Mouse (Mus musculus) heart, adult 2 months (tissue): ENCODE results near the gene Insrr. TPM values are rescaled to one million over a fixed set of nuclear protein-coding genes. Genes with fewer than 3 reads are reported as not detected.

Source experiments
- DNase-seq, 2 experiments: peaks; one replicate each; pipeline ENCODE4 v3.0.0; 2021
- H3K27ac ChIP-seq: fragments of 200-600 bp; 2 replicates; pipeline ENCODE4 v1.8.1; 2022
- H3K27me3 ChIP-seq: fragments of 200-500 bp; 2 replicates; pipeline ENCODE4 v1.6.1; 2012; ENCODE audit warnings: mild to moderate bottlenecking, low read length, inconsistent platforms, mixed read lengths; ENCODE audit not compliant: control insufficient read depth, insufficient read depth
- H3K36me3 ChIP-seq: fragments of 200-500 bp; 2 replicates; pipeline ENCODE4 v1.6.1; 2012; ENCODE audit warnings: low read length, inconsistent platforms; ENCODE audit not compliant: control insufficient read depth, insufficient read depth
- H3K4me1 ChIP-seq: fragments of 200-500 bp; 2 replicates; pipeline ENCODE4 v1.6.1; 2011; ENCODE audit warnings: low read length; ENCODE audit not compliant: control insufficient read depth, insufficient read depth
- H3K4me3 ChIP-seq: fragments of 200-600 bp; 2 replicates; pipeline ENCODE4 v1.8.1; 2022
- H3K79me2 ChIP-seq: fragments of 200-500 bp; replicated peaks from 2 replicates; pipeline ENCODE4 v1.6.1; 2012; ENCODE audit warnings: mild to moderate bottlenecking, inconsistent platforms, low read length, moderate library complexity, mixed read lengths; ENCODE audit not compliant: control insufficient read depth, insufficient read depth
- H3K9ac ChIP-seq: fragments of 200-500 bp; 2 replicates; pipeline ENCODE4 v1.6.1; 2012; ENCODE audit warnings: low read depth, mild to moderate bottlenecking, control low read depth, inconsistent platforms, low read length, mixed read lengths
- CTCF ChIP-seq: fragments of 200-600 bp; IDR thresholded peaks from 2 replicates; pipeline ENCODE4 v1.8.1; 2022; ENCODE audit warnings: antibody characterized with exemption, mild to moderate bottlenecking, moderate library complexity
- EP300 ChIP-seq: fragments of 200-500 bp; IDR thresholded peaks from 2 replicates; pipeline ENCODE4 v1.6.1; 2011; ENCODE audit warnings: low read depth, low read length, control low read depth; ENCODE audit not compliant: insufficient read depth
- POLR2A ChIP-seq: fragments of 200-500 bp; IDR thresholded peaks from 2 replicates; pipeline ENCODE4 v1.6.1; 2011; ENCODE audit warnings: mild to moderate bottlenecking, low read depth, low read length, control low read depth; ENCODE audit not compliant: insufficient read depth
- WGBS: fragments of 180-500 bp; shearing (Covaris S2); methylation state at CpG from one replicate; pipeline ENCODE4 v1.1.7; 2018; 5-methylcytosine and 5-hydroxymethylcytosine counted together
- intact Hi-C: fragments of 180-260 bp; cut with DNase I; formaldehyde crosslinking; loops from one replicate; pipeline ENCODE4 v1.15.1; 2025
- polyA plus RNA-seq: library from polyadenylated mRNA; depleted of rRNA; stranded (reverse); fragments of >200 nt; gene quantifications from 2 replicates; pipeline ENCODE4 v1.2.3, GENCODE M21; 2012
- total RNA-seq, 2 experiments: library from RNA; stranded (reverse); gene quantifications; 2 replicates each; pipeline ENCODE4 v1.2.3; 2021

The Insrr gene
- total and polyA plus RNA-seq, 3 experiments = 0.04 to 0.05 TPM; not detected in 1

DNA sequence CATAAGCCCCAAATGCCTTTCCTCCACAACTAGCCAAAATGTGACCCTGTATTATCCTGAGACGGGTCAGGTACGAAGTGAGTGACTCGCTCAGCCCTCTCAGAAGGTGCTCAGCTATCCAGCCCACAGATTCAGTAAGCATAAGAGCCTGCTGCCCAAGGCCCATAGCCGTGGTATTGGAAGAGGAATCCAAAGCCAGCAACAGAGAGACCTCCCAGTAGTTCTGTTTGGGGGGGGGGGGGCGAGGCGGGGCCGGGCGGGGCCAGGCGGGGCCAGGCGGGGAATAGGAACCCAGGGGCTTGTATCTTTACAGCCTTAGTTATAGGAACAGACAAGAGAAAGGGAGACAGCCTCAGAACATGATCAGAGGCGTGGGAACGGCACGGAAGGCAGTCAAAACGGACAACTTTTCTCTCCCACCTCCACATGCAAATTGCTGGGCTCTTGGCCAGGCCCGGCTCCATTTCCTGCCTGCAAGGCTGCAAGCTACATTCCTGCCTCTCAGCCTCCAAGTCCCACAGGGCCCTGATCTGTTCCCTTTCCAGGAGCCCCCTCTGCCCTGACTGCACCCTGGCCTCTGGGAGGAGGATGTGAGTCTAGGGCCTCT lies 33.0 kb upstream of the Insrr start:
- DNase-seq = peak; percentile 85 to 86
- H3K36me3 ChIP-seq = no peaks in the 10 kb centered on the region
- peak overlapping the region; percentile 27; the same call in 1 of the 2 replicates for H3K9ac ChIP-seq
- H3K4me1 ChIP-seq = peaks cover 18% of the 10 kb centered on the region
- no peaks in the 10 kb centered on the region for H3K27me3 ChIP-seq
- H3K79me2 ChIP-seq = no peaks in the 10 kb centered on the region
- peak overlapping the region; percentile 93 for H3K27ac ChIP-seq
- peak; percentile 42 for TF ChIP-seq CTCF
- TF ChIP-seq EP300 = no peak
- no peak; the same call in 1 of the 2 replicates for TF ChIP-seq POLR2A
- peak overlapping the region; percentile 40 for H3K4me3 ChIP-seq
- intact Hi-C loops = loop anchor here (10.0 kb wide), 1 partner anchor 211 kb away; the partner anchor contains the start of gene Nes
- WGBS = 14% methylated on average over 11 of the region's 15 CpGs

DNA sequence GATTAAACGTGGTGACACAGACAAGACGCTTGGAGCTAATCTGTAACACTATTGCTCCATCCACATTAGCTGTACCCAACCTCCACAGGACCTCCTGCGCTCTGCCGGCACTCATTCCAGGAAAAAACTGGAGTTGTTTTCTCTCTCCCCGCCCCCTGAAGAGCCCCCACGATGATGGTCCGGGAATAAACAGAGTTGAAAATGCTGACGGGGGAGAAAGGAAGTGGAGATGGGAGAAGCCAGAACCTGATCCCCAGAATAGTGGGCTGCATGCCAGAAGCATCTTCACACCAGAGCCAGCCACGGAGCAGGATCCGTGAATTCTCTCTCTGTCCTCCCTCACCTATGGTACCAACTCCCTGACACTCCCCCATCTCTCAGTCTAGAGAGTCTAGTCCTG lies 32.2 kb upstream of the Insrr start:
- DNase-seq = peak in 1 of 2 experiments; percentile 38
- Histone ChIP-seq H3K27ac (peak overlapping the region; percentile 93), H3K4me3 (peak overlapping the region; percentile 40), H3K27me3 (no peaks in the 10 kb centered on the region), H3K9ac (peak overlapping the region; percentile 20), H3K36me3 (no peaks in the 10 kb centered on the region), H3K79me2 (no peaks in the 10 kb centered on the region), H3K4me1 (peaks cover 18% of the 10 kb centered on the region)
- 13% methylated on average over 10 of the region's 10 CpGs for WGBS
- intact Hi-C loops = loop anchor here (10.0 kb wide), 1 partner anchor 210 kb away; the partner anchor contains the start of gene Nes
- TF ChIP-seq EP300 (no peak), CTCF (no peak), POLR2A (no peak)

DNA sequence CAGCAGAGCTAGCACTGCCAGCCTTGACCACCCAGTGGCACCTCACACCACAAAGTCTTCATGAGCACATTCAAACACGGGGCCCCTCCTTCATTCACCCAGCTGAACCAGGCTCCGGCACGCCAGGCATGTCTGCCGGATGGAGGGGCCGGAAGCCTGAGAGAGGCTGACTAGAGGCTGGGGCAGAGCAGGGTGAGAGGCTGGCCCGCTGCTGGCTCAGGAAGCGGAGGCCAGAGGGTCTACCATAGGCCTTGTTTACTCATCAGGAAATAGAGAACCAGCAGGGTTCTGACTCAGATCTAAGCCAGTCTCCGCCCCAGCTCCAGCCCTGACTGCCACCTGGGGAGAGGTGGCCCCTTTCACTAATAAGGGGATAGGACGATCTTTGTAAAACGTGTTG lies 31.7 kb upstream of the Insrr start:
- Histone ChIP-seq H3K79me2 (no peaks in the 10 kb centered on the region), H3K36me3 (no peaks in the 10 kb centered on the region), H3K9ac (peak overlapping the region; percentile 20; the same call in 1 of the 2 replicates), H3K27ac (peak overlapping the region; percentile 93), H3K4me1 (peaks cover 18% of the 10 kb centered on the region), H3K27me3 (no peaks in the 10 kb centered on the region), H3K4me3 (peak overlapping the region; percentile 40)
- TF ChIP-seq EP300 (peak; percentile 12; the same call in 1 of the 2 replicates), CTCF (no peak), POLR2A (0 out of 2 replicates have a peak, but pooled peaks have one; percentile 14)
- peak; percentile 70 to 78 for DNase-seq
- intact Hi-C loops = loop anchor here (10.0 kb wide), 1 partner anchor 210 kb away; the partner anchor contains the start of gene Nes
- 24% methylated on average over 10 of the region's 10 CpGs for WGBS

DNA sequence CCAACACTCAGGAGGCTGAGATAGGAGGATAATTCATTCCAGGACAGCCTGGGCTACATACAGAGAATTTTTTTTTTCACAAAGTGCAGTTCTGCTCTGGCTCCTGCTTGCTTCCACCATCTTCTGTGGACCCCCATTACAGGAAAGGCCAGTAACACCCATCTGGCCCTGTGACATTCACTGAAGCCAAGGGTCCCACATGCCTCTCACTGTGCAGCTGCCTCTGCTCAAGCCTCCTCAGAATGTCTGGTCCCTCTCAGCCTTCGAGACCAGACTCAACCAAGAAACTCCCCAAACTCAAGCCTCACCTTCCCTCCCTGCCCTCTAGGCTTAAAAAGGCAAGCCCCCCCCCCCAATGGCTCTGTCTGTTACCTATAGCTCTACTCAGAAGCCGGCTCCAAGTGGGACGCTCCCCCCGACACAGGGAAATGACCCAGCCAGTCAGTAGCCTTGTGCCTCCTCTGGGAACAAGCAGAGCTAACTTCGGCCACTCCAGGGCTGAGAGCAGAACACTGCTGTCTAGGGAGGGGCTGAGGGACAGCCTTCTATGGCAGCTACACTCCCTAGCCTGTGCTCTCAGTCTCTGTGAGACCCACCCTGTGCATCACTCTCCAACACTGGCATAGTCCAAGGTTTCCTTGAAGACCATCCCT lies 31.0 kb upstream of the Insrr start:
- Histone ChIP-seq H3K27me3 (no peaks in the 10 kb centered on the region), H3K4me1 (peaks cover 16% of the 10 kb centered on the region), H3K4me3 (peak overlapping the region; percentile 40), H3K36me3 (no peaks in the 10 kb centered on the region), H3K79me2 (no peaks in the 10 kb centered on the region), H3K27ac (peak overlapping the region; percentile 93), H3K9ac (peak overlapping the region; percentile 11)
- intact Hi-C loops = loop anchor here (10.0 kb wide), 1 partner anchor 209 kb away; the partner anchor contains the start of gene Nes
- 44% methylated on average over 5 of the region's 5 CpGs for WGBS
- peak in 1 of 2 experiments; percentile 52 for DNase-seq
- no peak for TF ChIP-seq CTCF
- no peak for TF ChIP-seq EP300
- TF ChIP-seq POLR2A = peak; percentile 48; the same call in 1 of the 2 replicates

DNA sequence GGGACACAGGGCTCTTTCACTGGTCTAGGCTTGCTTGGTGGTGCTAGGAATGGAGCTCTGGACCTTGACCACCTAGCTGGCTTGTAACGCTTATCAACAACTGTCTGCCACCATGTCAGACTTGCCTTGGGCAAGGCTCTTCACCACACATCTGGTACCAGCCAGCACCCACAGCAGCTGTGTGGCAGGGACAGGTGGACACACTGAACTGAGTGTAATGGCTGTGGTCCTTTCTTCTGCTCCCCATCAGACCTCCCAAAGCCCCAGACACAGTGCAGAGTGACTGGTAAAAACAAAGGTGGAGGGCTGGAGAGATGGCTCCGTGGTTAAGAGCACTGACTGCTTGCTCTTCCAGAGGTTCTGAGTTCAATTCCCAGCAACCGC lies 30.5 kb upstream of the Insrr start:
- no peak for TF ChIP-seq CTCF
- TF ChIP-seq POLR2A = no peak
- no peak for TF ChIP-seq EP300
- Histone ChIP-seq H3K36me3 (no peaks in the 10 kb centered on the region), H3K27me3 (no peaks in the 10 kb centered on the region), H3K27ac (peak overlapping the region; percentile 93), H3K79me2 (no peaks in the 10 kb centered on the region), H3K4me3 (peak overlapping the region; percentile 40), H3K4me1 (peaks cover 15% of the 10 kb centered on the region), H3K9ac (peak overlapping the region; percentile 11)
- intact Hi-C loops = loop anchor here (10.0 kb wide), 1 partner anchor 209 kb away; the partner anchor contains the start of gene Nes
- no peak for DNase-seq
- WGBS = 75% methylated on average over 3 of the region's 3 CpGs
